Mouse (Mus musculus) brown adipose tissue, adult 24 weeks (tissue): ENCODE measurements around the gene Zfp119b. TPM values are rescaled to one million over a fixed set of nuclear protein-coding genes. Genes with fewer than 3 reads are reported as not detected.

Experiments
- polyA plus RNA-seq: library from polyadenylated mRNA; stranded (reverse); fragments of >200 nt; gene quantifications from 2 replicates; pipeline ENCODE4 v1.2.4, GENCODE M21; 2012; ENCODE audit not compliant: missing spikeins, insufficient read depth, insufficient read length

Gene Zfp119b
- polyA plus RNA-seq, 1 experiment, result 3.3 TPM

Other genes starting within 250 kb of the Zfp119b start
- 1.9 and 2.6 TPM in 2 replicates for gene Pot1b, start 236.9 kb downstream of the Zfp119b start, polyA plus RNA-seq
- gene Adgre4, start 199.5 kb downstream of the Zfp119b start, polyA plus RNA-seq, result 0.33 and 0.48 TPM in 2 replicates
- gene Zfp119a, start 70.6 kb downstream of the Zfp119b start, polyA plus RNA-seq, result 1.5 and 1.7 TPM in 2 replicates
- gene Zfp959, start 57.4 kb downstream of the Zfp119b start, polyA plus RNA-seq, result 4.2 and 6.4 TPM in 2 replicates
- gene Ebi3, start 3.1 kb upstream of the Zfp119b start, polyA plus RNA-seq, result 0.91 and 2.3 TPM in 2 replicates
- gene Yju2, start 9.6 kb upstream of the Zfp119b start, polyA plus RNA-seq, result 4.6 and 6.0 TPM in 2 replicates
- gene Shd, start 21.0 kb upstream of the Zfp119b start, polyA plus RNA-seq, result not detected in 2 replicates
- 0.59 TPM in 1 of 2 replicates, not detected in the other for gene Fsd1, start 37.0 kb upstream of the Zfp119b start, polyA plus RNA-seq
- gene Stap2, start 56.1 kb upstream of the Zfp119b start, polyA plus RNA-seq, result 7.5 and 10.4 TPM in 2 replicates
- gene Mpnd, start 56.2 kb upstream of the Zfp119b start, polyA plus RNA-seq, result 43.2 and 52.6 TPM in 2 replicates
- gene Sh3gl1, start 87.1 kb upstream of the Zfp119b start, polyA plus RNA-seq, result 14.0 and 16.1 TPM in 2 replicates
- gene Chaf1a, start 90.9 kb upstream of the Zfp119b start, polyA plus RNA-seq, result 0.99 and 2.7 TPM in 2 replicates
- 41.1 and 69.6 TPM in 2 replicates for gene Ubxn6, start 125.5 kb upstream of the Zfp119b start, polyA plus RNA-seq
- gene Hdgfl2, start 130.1 kb upstream of the Zfp119b start, polyA plus RNA-seq, result 17.6 and 19.3 TPM in 2 replicates
- 195 and 205 TPM in 2 replicates for gene Plin4, start 160.3 kb upstream of the Zfp119b start, polyA plus RNA-seq
- gene Plin5, start 168.1 kb upstream of the Zfp119b start, polyA plus RNA-seq, result 138 and 171 TPM in 2 replicates
- 61.5 and 101 TPM in 2 replicates for gene Lrg1, start 172.5 kb upstream of the Zfp119b start, polyA plus RNA-seq
- gene Sema6b, start 190.8 kb upstream of the Zfp119b start, polyA plus RNA-seq, result 1.9 and 5.0 TPM in 2 replicates
- gene Tnfaip8l1, start 213.0 kb upstream of the Zfp119b start, polyA plus RNA-seq, result 0.36 and 1.4 TPM in 2 replicates
- gene Mydgf, start 234.4 kb upstream of the Zfp119b start, polyA plus RNA-seq, result 30.8 and 30.9 TPM in 2 replicates